Mouse (Mus musculus) liver, postnatal 0 days (tissue): Measurements from ENCODE around the gene Kmt2a.

ENCODE experiments used
- CTCF ChIP-seq: sonication (generic); IDR thresholded peaks from 2 replicates; pipeline ENCODE4 v1.5.1; 2016; ENCODE audit warnings: antibody characterized with exemption, low read depth
- EP300 ChIP-seq: IDR thresholded peaks from 2 replicates; pipeline ENCODE4 v1.6.1; 2016; ENCODE audit warnings: antibody characterized with exemption, low read depth, mild to moderate bottlenecking

DNA sequence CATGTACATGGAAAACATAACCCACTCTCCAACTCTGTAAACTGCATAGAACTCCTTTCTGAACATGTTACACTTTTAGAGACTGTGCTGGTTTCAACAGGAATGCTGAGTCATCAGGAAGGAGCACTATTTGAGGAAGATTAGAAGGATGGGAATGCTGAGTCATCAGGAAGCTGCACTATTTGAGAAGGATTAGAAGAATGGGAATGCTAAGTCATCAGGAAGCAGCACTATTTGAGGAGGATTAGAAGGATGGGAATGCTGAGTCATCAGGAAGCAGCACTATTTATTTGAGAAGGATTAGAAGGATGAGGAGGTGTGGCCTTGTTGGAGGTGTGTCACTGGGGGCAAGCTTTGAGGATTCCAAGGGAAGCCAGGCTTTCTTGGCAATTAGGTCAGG lies 20.0 kb downstream of the Kmt2a start:
- TF ChIP-seq EP300 (no peak), CTCF (no peak)
